Mouse (Mus musculus) myocyte (in vitro differentiated cells): Measurements from ENCODE around the gene Cntfr. TPM values are rescaled to one million over a fixed set of nuclear protein-coding genes. Genes with fewer than 3 reads are reported as not detected.

ENCODE experiments used
- H3K27me3 ChIP-seq: one replicate; pipeline ENCODE4 v1.6.1; 2011; ENCODE audit not compliant: control insufficient read depth, insufficient read depth, insufficient read length
- H3K36me3 ChIP-seq: one replicate; pipeline ENCODE4 v1.6.1; 2011; ENCODE audit not compliant: control insufficient read depth, insufficient read depth
- H3K4me2 ChIP-seq: one replicate; pipeline ENCODE4 v1.6.1; 2011; ENCODE audit warnings: low read depth, control low read depth
- H3K4me3 ChIP-seq: one replicate; pipeline ENCODE4 v1.5.1; 2011; ENCODE audit warnings: mild to moderate bottlenecking, control low read depth, moderate library complexity
- H3K79me2 ChIP-seq: one replicate; pipeline ENCODE4 v1.6.1; 2011; ENCODE audit not compliant: control insufficient read depth, insufficient read depth
- H3ac ChIP-seq: one replicate; pipeline ENCODE4 v1.6.1; 2011; ENCODE audit not compliant: control insufficient read depth, insufficient read length
- CEBPB ChIP-seq: IDR thresholded peaks from 2 replicates; pipeline ENCODE4 v1.6.1; 2011; ENCODE audit warnings: mild to moderate bottlenecking, moderate library complexity; ENCODE audit not compliant: poor library complexity, insufficient read depth, severe bottlenecking
- E2F4 ChIP-seq: IDR thresholded peaks from one replicate; pipeline ENCODE4 v1.6.1; 2011; ENCODE audit warnings: mild to moderate bottlenecking, control low read depth, moderate library complexity; ENCODE audit not compliant: insufficient read depth
- MAX ChIP-seq: IDR thresholded peaks from one replicate; pipeline ENCODE4 v1.6.1; 2011; ENCODE audit warnings: low read depth, mild to moderate bottlenecking, control low read depth
- MYOD1 ChIP-seq, 3 experiments: IDR thresholded peaks; one replicate each; pipeline ENCODE4 v1.6.1; 2011; ENCODE audit warnings: control low read depth in 2 of 3, low read depth in 2 of 3, mild to moderate bottlenecking in 2 of 3, moderate library complexity in 1 of 3; ENCODE audit not compliant: insufficient read length in 2 of 3, control insufficient read depth in 1 of 3
- MYOG ChIP-seq, 3 experiments: IDR thresholded peaks; one replicate each; pipeline ENCODE4 v1.6.1; 2011; ENCODE audit warnings: control low read depth in 2 of 3, low read depth in 2 of 3, mild to moderate bottlenecking in 2 of 3; ENCODE audit not compliant: insufficient read length in 2 of 3, control insufficient read depth in 1 of 3, insufficient read depth in 1 of 3
- POLR2A ChIP-seq: IDR thresholded peaks from one replicate; pipeline ENCODE4 v1.6.1; 2011; ENCODE audit warnings: low read depth, mild to moderate bottlenecking, control low read depth, moderate library complexity; ENCODE audit not compliant: insufficient read length
- POLR2AphosphoS2 ChIP-seq: IDR thresholded peaks from one replicate; pipeline ENCODE4 v1.6.1; 2011; ENCODE audit warnings: low read depth, control low read depth; ENCODE audit not compliant: insufficient read length
- REST ChIP-seq: IDR thresholded peaks from one replicate; pipeline ENCODE4 v1.6.1; 2011; ENCODE audit warnings: mild to moderate bottlenecking, control low read depth, moderate library complexity; ENCODE audit not compliant: insufficient read depth, insufficient read length
- SRF ChIP-seq: IDR thresholded peaks from one replicate; pipeline ENCODE4 v1.6.1; 2011; ENCODE audit warnings: low read depth; ENCODE audit not compliant: control insufficient read depth, insufficient read length
- TCF12 ChIP-seq: IDR thresholded peaks from one replicate; pipeline ENCODE4 v1.6.1; 2011; ENCODE audit warnings: mild to moderate bottlenecking, control low read depth; ENCODE audit not compliant: poor library complexity, insufficient read depth, severe bottlenecking
- TCF3 ChIP-seq: IDR thresholded peaks from one replicate; pipeline ENCODE4 v1.6.1; 2011; ENCODE audit warnings: low read depth, control low read depth; ENCODE audit not compliant: insufficient read length
- USF1 ChIP-seq: IDR thresholded peaks from one replicate; pipeline ENCODE4 v1.6.1; 2011; ENCODE audit warnings: low read depth, mild to moderate bottlenecking, control low read depth, moderate library complexity
- polyA plus RNA-seq: library from polyadenylated mRNA; unstranded; fragments of >200 nt; fragmentation: generic; extraction: Trizol; gene quantifications from one replicate; pipeline ENCODE4 v1.2.1, GENCODE M21; 2012; ENCODE audit warnings: missing spikeins

The Cntfr gene
- polyA plus RNA-seq, 1 experiment = 0.06 TPM

GRCm38 (mm10) chr4:41676248-41677005 is 20.5 kb downstream of the Cntfr start:
- Histone ChIP-seq H3K36me3 (no peaks in the 10 kb centered on the region), H3K4me2 (no peak overlapping the region), H3ac (no peak overlapping the region), H3K4me3 (no peak overlapping the region), H3K27me3 (peaks cover 78% of the 10 kb centered on the region), H3K79me2 (no peaks in the 10 kb centered on the region)
- TF ChIP-seq POLR2AphosphoS2 (no peak), SRF (no peak), E2F4 (no peak), MYOD1 (IDR thresholded peaks at IDR 0.05; ENCODE audit: control insufficient read depth in 1 of 3, insufficient read length in 2 of 3, low read depth in 2 of 3) (no peak), MYOG (IDR thresholded peaks at IDR 0.05; ENCODE audit: control insufficient read depth in 1 of 3, insufficient read depth in 1 of 3, insufficient read length in 2 of 3, low read depth in 2 of 3) (no peak), POLR2A (no peak), MAX (no peak), CEBPB (no peak), USF1 (no peak), REST (no peak)

- no peak overlapping the region for H3ac ChIP-seq
- no peak for TF ChIP-seq SRF
- no peak for TF ChIP-seq POLR2A
- no peak for TF ChIP-seq CEBPB
- TF ChIP-seq E2F4 = no peak
- no peak for TF ChIP-seq TCF3
- no peak for TF ChIP-seq REST
- no peaks in the 10 kb centered on the region for H3K36me3 ChIP-seq
- no peak overlapping the region for H3K4me2 ChIP-seq
- peaks cover 57% of the 10 kb centered on the region for H3K27me3 ChIP-seq
- H3K4me3 ChIP-seq = no peak overlapping the region
- no peaks in the 10 kb centered on the region for H3K79me2 ChIP-seq
Measured at GRCm38 (mm10) chr4:41673186-41673585, 23.7 kb downstream of the Cntfr start.

- Histone ChIP-seq H3K79me2 (no peaks in the 10 kb centered on the region), H3ac (no peak overlapping the region), H3K36me3 (no peaks in the 10 kb centered on the region), H3K4me2 (no peak overlapping the region), H3K4me3 (no peak overlapping the region), H3K27me3 (peaks cover 53% of the 10 kb centered on the region)
- TF ChIP-seq MAX (no peak), CEBPB (no peak), POLR2A (no peak), MYOG (IDR thresholded peaks at IDR 0.05; ENCODE audit: control insufficient read depth in 1 of 3, insufficient read depth in 1 of 3, insufficient read length in 2 of 3, low read depth in 2 of 3) (no peak), E2F4 (no peak), POLR2AphosphoS2 (no peak), USF1 (no peak), TCF3 (no peak), REST (no peak), MYOD1 (IDR thresholded peaks at IDR 0.05; ENCODE audit: control insufficient read depth in 1 of 3, insufficient read length in 2 of 3, low read depth in 2 of 3) (no peak), SRF (no peak), TCF12 (no peak)
Measured at GRCm38 (mm10) chr4:41672522-41672963, 24.3 kb downstream of the Cntfr start.

- H3K79me2 ChIP-seq = no peaks in the 10 kb centered on the region
- H3K36me3 ChIP-seq = no peaks in the 10 kb centered on the region
- H3K4me3 ChIP-seq = no peak overlapping the region
- TF ChIP-seq MAX (no peak), E2F4 (no peak), POLR2AphosphoS2 (no peak), USF1 (no peak), POLR2A (no peak), TCF3 (no peak), CEBPB (no peak)
- no peak overlapping the region for H3K4me2 ChIP-seq
- no peak overlapping the region for H3ac ChIP-seq
- H3K27me3 ChIP-seq = peaks cover 48% of the 10 kb centered on the region
Measured at GRCm38 (mm10) chr4:41671963-41672480, 24.9 kb downstream of the Cntfr start.

GRCm38 (mm10) chr4:41671500-41671899 is 25.4 kb downstream of the Cntfr start:
- Histone ChIP-seq H3ac (no peak overlapping the region), H3K4me2 (no peak overlapping the region), H3K4me3 (no peak overlapping the region), H3K79me2 (no peaks in the 10 kb centered on the region), H3K27me3 (peaks cover 43% of the 10 kb centered on the region), H3K36me3 (no peaks in the 10 kb centered on the region)
- no peak for TF ChIP-seq E2F4
- TF ChIP-seq POLR2A = no peak
- TF ChIP-seq SRF = no peak
- TF ChIP-seq TCF3 = no peak
- TF ChIP-seq REST = no peak
- no peak for TF ChIP-seq POLR2AphosphoS2
- no peak for TF ChIP-seq USF1
- no peak for TF ChIP-seq MAX
- no peak for TF ChIP-seq TCF12
- TF ChIP-seq MYOD1 (IDR thresholded peaks at IDR 0.05; ENCODE audit: control insufficient read depth in 1 of 3, insufficient read length in 2 of 3, low read depth in 2 of 3) = no peak
- TF ChIP-seq CEBPB = no peak
- no peak for TF ChIP-seq MYOG (IDR thresholded peaks at IDR 0.05; ENCODE audit: control insufficient read depth in 1 of 3, insufficient read depth in 1 of 3, insufficient read length in 2 of 3, low read depth in 2 of 3)
